2 mouse cellular contexts compared by ENCODE assay signal in the genomic region with DNA sequence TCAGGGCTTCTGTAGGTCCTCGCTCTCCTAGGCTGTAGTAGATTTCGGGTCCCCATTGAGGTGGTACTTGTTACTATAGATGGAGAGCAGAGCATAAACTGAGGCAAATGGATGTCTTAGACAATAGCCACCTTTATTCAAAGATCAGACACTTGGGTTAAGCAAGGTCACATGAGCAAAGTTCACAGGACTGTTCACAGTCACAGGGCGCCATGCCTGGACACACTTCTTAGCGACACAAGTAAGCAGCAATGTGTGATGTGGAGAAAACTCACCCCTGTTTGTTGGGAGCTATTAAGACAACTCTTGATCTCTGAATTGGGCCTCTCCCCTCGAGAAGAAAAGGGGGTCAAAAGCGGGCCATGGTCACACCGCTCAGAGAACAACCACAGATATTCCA. TPM values are rescaled to one million over a fixed set of nuclear protein-coding genes. Genes with fewer than 3 reads are reported as not detected.
"Had no signal": no experiment of that assay in that cellular context is flagged by ENCODE, and none has a peak within 500 bp of the region (broad histone marks: within the 10 kb centered on the region; RNA-seq: fewer than 3 reads in every experiment).

No protein-coding gene starts in this region.

RNA-seq across cellular contexts. Expression of a gene that starts 29.8 kb away (rescaled TPM):
- polyA plus RNA-seq: small intestine, adult 2 months; spleen, adult 2 months had no signal
